Mouse (Mus musculus): ENCODE measurements around the gene Dhfr. TPM values are rescaled to one million over a fixed set of nuclear protein-coding genes. Genes with fewer than 3 reads are reported as not detected.

Dhfr gene
- total RNA-seq, 2 experiments from 2014 or later = 1.3 to 1.5 TPM

- no peak for DNase-seq (ENCODE audit: low spot score in 2 of 2)
- H3K4me3 ChIP-seq = no peak overlapping the region
- TF ChIP-seq CTCF (conservative IDR thresholded peaks at IDR 0.05) = no peak
- no peak overlapping the region for H3K27ac ChIP-seq
Measured at GRCm38 (mm10) chr13:92403496-92403895, 49.0 kb downstream of the Dhfr start.

GRCm38 (mm10) chr13:92410486-92410885 is 56.0 kb downstream of the Dhfr start:
- no peak for DNase-seq (ENCODE audit: low spot score in 2 of 2)
- TF ChIP-seq CTCF (conservative IDR thresholded peaks at IDR 0.05) = no peak
- H3K27ac ChIP-seq = no peak overlapping the region

GRCm38 (mm10) chr13:92419630-92420029 is 65.1 kb downstream of the Dhfr start:
- no peak for DNase-seq (ENCODE audit: low spot score in 2 of 2)
- Histone ChIP-seq H3K27ac (no peak overlapping the region), H3K4me3 (no peak overlapping the region)
- no peak for TF ChIP-seq CTCF (conservative IDR thresholded peaks at IDR 0.05)

More at GRCm38 (mm10) chr13:92410486-92410885, 56.0 kb downstream of the Dhfr start:
- H3K4me3 ChIP-seq = no peak overlapping the region

- no peak overlapping the region for H3K4me3 ChIP-seq
- TF ChIP-seq CTCF (conservative IDR thresholded peaks at IDR 0.05) = no peak
- DNase-seq (ENCODE audit: low spot score in 2 of 2) = no peak
- H3K27ac ChIP-seq = no peak overlapping the region
Measured at GRCm38 (mm10) chr13:92423711-92424110, 69.2 kb downstream of the Dhfr start.

DNA sequence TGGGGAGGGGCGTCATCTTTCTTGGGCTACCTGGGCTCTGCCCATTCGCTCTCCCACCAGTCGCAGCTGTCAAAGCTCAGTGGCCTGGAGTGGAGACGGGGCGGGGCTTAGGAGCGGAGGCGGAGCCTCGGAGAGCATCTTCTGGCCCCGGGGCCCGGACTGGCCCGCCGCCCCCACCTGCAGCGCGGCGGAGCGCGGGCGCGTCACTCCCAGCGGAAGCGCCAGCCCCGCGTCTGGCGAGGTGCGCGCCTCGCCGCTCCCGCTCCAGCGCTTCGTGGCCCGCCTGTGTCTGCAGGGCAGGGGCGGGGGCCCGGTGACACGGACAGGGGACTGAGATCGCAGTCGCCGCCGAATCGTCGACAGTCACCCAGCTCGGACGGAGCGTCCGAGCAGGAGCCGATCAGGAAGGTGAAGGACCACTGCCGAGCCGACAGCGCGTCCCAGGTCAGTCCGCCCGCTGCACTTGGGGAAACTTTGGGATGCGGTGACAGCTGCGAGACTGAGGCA is 71.3 kb downstream of the Dhfr start, which contains the start of gene Ankrd34b:
TSS of gene Ankrd34b (plus strand) at position 139 of the 507 bp plus-strand sequence.
- Histone ChIP-seq H3K4me3 (peak within 1 kb of the TSS; percentile 68), H3K27ac (peak within 1 kb of the TSS; percentile 46; the same call in 1 of the 2 replicates)
- peak; percentile 21 to 31 for DNase-seq (ENCODE audit: low spot score in 2 of 2)
- no peak for TF ChIP-seq CTCF (conservative IDR thresholded peaks at IDR 0.05)

DNA sequence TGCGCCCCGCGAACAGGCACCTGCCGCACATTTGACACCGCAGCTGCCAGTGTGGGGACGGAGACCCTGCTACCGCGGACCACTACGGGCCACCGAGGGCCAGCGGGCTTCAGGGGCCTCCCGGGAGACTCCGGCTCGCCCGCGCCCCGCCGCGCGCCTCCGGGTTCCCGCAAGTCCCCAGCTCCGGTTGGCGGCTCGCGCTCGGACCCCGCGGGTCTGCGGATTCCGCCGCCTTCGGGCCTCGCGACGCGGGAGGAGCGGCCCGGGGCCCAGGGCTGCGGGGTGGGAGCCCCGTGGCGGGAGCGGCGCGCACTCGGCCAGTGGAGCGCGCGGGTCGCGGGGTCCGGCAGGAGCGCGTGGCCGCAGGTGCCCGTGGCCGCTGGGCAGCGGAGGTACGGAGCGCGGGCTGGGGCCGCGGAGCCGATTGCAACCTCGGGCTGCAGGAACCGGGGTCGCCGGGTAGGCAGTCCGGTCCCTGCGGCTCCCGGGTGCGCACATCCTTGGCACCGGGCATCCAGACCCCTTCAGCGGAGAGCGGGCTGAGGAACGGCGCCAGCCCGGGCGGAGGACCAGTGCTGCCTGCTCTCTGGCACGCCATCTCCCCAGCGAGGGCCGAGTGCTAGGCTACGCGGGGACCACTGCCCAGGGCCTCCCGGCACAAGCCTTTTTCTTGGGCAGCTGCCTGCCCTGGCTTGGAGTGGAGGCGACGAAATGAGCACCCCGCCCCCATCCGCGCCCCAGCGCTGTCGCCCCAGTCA is 71.9 kb downstream of the Dhfr start:
- H3K27ac ChIP-seq = peak overlapping the region; percentile 46; the same call in 1 of the 2 replicates
- TF ChIP-seq CTCF (conservative IDR thresholded peaks at IDR 0.05) = no peak
- DNase-seq (ENCODE audit: low spot score in 2 of 2) = peak in 1 of 2 experiments; percentile 2
- peak overlapping the region; percentile 68 for H3K4me3 ChIP-seq

- Histone ChIP-seq H3K27ac (no peak overlapping the region), H3K4me3 (peak overlapping the region; percentile 68)
- no peak for TF ChIP-seq CTCF (conservative IDR thresholded peaks at IDR 0.05)
- DNase-seq (ENCODE audit: low spot score in 2 of 2) = no peak
Measured at GRCm38 (mm10) chr13:92427351-92427855, 72.9 kb downstream of the Dhfr start.

Other genes starting within 250 kb of the Dhfr start
- 100 to 1,000 TPM; 131 to 136 TPM for gene Rasgrf2, start 223.1 kb upstream of the Dhfr start, total RNA-seq (2021)
- not detected for gene Gm20379, start 48.7 kb upstream of the Dhfr start, total RNA-seq (2021)
- 10 to 100 TPM; 24.6 to 27.8 TPM for gene Msh3, start 277 bp downstream of the Dhfr start, total RNA-seq (2021)
- gene Ankrd34b, start 71.2 kb downstream of the Dhfr start, total RNA-seq (2021) = 10 to 100 TPM; 12.7 to 14.0 TPM
- 10 to 100 TPM in 1 of 2 experiments, 1 to 10 TPM in 1; 8.8 to 10.7 TPM for gene Fam151b, start 129.3 kb downstream of the Dhfr start, total RNA-seq (2021)
- gene Zfyve16, start 176.1 kb downstream of the Dhfr start, total RNA-seq (2021) = 10 to 100 TPM; 16.9 to 21.0 TPM
- gene Spz1, start 221.4 kb downstream of the Dhfr start, total RNA-seq (2021) = not detected

Measured in layer of hippocampus, adult 2 months (tissue).